Mouse (Mus musculus): ENCODE data around the gene Tent5a. TPM values are rescaled to one million over a fixed set of nuclear protein-coding genes. Genes with fewer than 3 reads are reported as not detected.

The Tent5a gene
- polyA plus RNA-seq, 1 experiment from 2014 or later: 11.6 TPM

DNA sequence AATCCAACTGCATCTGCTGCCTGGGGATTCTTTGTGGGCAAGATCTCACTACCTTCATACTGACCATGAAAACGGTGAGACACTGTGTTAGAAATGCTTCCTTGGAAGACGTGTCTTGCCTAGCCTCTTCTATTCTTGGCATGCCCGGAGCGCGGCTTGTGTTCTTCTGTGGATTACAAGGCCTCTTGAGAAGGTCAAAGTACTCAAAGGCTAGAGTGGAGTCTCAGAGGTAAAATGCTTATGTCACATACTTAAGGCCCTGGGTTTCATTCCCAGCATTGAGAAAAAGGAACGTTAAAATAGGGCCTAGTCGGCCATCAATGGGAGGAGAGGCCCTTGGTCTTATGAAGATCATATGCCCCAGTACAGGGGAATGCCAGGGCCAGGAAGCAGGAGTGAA is 8.9 kb upstream of the Tent5a start:
- Histone ChIP-seq H3K9me3 (replicated peaks) (no peaks in the 10 kb centered on the region), H3K36me3 (no peaks in the 10 kb centered on the region), H3K27me3 (no peaks in the 10 kb centered on the region), H3K9ac (no peak overlapping the region), H3K4me1 (replicated peaks) (no peaks in the 10 kb centered on the region), H3K27ac (no peak overlapping the region), H3K4me2 (no peak overlapping the region), H3K4me3 (no peak overlapping the region)
- no peak for ATAC-seq (replicated peaks; ENCODE audit: insufficient number of reproducible peaks, insufficient read depth, low FRiP score, low read depth)
- 70% methylated on average over 7 of the region's 7 CpGs for WGBS

DNA sequence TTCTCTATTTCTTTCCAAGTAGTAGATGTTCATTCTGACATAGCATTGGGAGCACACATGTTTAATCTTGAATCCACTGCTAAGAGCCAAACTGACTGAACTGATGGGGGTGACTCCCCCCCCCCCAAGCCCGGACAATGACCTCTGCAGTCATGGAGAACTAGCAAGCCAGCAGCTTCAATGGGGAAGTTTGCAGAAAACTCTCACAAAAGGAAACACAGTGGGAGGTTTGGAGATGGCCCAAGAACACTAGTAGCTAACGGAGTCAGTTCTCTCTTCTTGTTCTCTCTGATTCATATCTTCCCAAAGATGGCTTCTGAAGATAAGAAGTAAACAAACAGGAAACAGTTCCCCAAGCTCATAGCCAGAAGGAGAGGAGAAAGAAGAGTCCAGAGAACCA is 4.4 kb upstream of the Tent5a start:
- Histone ChIP-seq H3K36me3 (no peaks in the 10 kb centered on the region), H3K9me3 (replicated peaks) (no peaks in the 10 kb centered on the region), H3K4me1 (replicated peaks) (0 out of 2 replicates have a peak, but pooled peaks cover 3% of the 10 kb centered on the region), H3K9ac (no peak overlapping the region), H3K27me3 (no peaks in the 10 kb centered on the region), H3K4me3 (no peak overlapping the region), H3K27ac (no peak overlapping the region), H3K4me2 (no peak overlapping the region)
- ATAC-seq (replicated peaks; ENCODE audit: insufficient number of reproducible peaks, insufficient read depth, low FRiP score, low read depth): no peak
- WGBS: 58% methylated on average over 2 of the region's 2 CpGs

- 0 out of 2 replicates have a peak, but pooled peaks have one; percentile 11 for ATAC-seq (replicated peaks; ENCODE audit: insufficient number of reproducible peaks, insufficient read depth, low FRiP score, low read depth)
- H3K27ac ChIP-seq: peak overlapping the region; percentile 96
- peak overlapping the region; percentile 61 for H3K9ac ChIP-seq
- H3K4me2 ChIP-seq: peak overlapping the region; percentile 84
- H3K4me1 ChIP-seq (replicated peaks): peaks cover 11% of the 10 kb centered on the region; the same call in 1 of the 2 replicates
- no peaks in the 10 kb centered on the region for H3K36me3 ChIP-seq
- 1% methylated on average over 16 of the region's 16 CpGs for WGBS
- H3K4me3 ChIP-seq: peak overlapping the region; percentile 93
- no peaks in the 10 kb centered on the region for H3K9me3 ChIP-seq (replicated peaks)
- H3K27me3 ChIP-seq: no peaks in the 10 kb centered on the region; the same call in 1 of the 2 replicates
These were observed 1.1 kb upstream of the Tent5a start for GRCm38 (mm10) chr9:85328259-85328658.

- WGBS: 1% methylated on average over 88 of the region's 88 CpGs
- Histone ChIP-seq H3K4me2 (peak overlapping the region; percentile 84), H3K9ac (peak overlapping the region; percentile 86), H3K36me3 (no peaks in the 10 kb centered on the region), H3K27ac (peak overlapping the region; percentile 96), H3K9me3 (replicated peaks) (no peaks in the 10 kb centered on the region), H3K4me3 (peak overlapping the region; percentile 93), H3K4me1 (replicated peaks) (peaks cover 19% of the 10 kb centered on the region), H3K27me3 (no peaks in the 10 kb centered on the region; the same call in 1 of the 2 replicates)
- peak; percentile 43 for ATAC-seq (replicated peaks; ENCODE audit: insufficient number of reproducible peaks, insufficient read depth, low FRiP score, low read depth)
These were observed 581 bp downstream of the Tent5a start for GRCm38 (mm10) chr9:85326292-85327241.

DNA sequence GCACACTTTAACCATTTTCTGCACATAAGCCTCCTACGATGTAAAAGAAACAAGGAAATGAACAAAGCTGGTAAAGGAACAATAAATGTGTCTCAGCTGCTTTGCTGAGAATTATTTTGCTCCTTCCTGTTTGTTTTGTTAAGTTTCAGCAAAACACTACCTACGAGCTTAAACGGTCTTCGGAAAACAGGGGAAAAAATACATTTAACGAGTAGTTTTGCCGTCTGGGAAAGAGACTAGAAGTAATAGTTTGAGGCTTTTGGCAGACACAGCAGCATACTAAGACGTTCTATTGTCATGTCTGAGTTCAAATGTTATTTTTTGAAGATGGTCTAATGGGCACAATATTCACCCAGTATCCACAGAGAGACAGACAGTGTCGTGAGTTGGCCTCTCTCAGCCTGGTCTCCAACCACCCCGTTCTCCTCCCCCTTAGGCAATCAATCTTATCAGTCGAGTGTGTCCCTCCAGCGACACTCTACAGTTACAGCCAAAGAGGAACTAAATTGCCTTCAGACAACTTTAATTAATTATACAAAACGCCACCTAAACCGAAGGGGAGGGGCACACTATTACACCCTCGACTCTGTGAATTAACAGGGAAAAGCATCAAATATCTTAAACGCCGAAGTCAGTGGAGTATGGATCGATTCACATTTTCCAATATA is 1.8 kb downstream of the Tent5a start:
- Histone ChIP-seq H3K9me3 (replicated peaks) (no peaks in the 10 kb centered on the region), H3K27me3 (no peaks in the 10 kb centered on the region; the same call in 1 of the 2 replicates), H3K4me2 (peak overlapping the region; percentile 84), H3K4me3 (peak overlapping the region; percentile 93), H3K27ac (peak overlapping the region; percentile 96), H3K4me1 (replicated peaks) (peaks cover 19% of the 10 kb centered on the region), H3K36me3 (no peaks in the 10 kb centered on the region), H3K9ac (peak overlapping the region; percentile 86)
- ATAC-seq (replicated peaks; ENCODE audit: insufficient number of reproducible peaks, insufficient read depth, low FRiP score, low read depth): no peak
- WGBS: 26% methylated on average over 17 of the region's 17 CpGs

DNA sequence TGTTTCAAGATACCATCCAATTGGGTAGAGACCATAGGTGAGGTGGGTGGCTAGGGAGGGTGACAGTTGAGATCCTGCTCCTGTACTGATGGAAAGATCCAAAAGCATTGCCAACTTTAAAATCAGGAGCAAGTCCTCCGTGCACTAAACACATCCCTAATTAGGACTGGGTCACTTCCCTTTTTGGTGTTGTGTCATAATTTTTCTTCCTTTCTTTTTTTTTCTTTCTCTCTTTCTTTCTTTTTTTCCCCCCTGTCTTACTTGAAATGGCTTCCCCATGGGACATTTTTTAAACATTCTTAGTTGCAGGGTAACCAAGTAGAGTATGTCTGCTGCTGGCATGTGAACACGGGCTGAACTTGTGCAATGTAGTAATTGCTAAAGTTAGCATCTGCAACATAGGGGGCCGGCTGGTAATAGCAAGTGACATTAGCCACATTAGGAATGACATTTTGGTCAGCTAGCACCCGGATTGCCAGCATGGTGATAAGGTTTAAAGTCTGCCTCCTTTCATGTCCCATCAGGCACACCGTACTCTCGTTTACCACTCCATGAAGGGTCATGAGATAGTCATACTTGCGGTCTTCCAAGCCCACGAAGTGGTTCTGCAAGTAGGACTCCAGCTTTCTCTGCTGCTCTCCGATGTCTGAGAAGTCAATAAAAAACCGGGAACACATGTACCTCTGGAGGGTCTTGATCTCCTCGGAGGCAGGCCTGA is 2.8 kb downstream of the Tent5a start:
- Histone ChIP-seq H3K9me3 (replicated peaks) (no peaks in the 10 kb centered on the region), H3K4me3 (peak overlapping the region; percentile 93), H3K4me2 (peak overlapping the region; percentile 84), H3K27ac (peak overlapping the region; percentile 96), H3K9ac (peak overlapping the region; percentile 86; the same call in 1 of the 2 replicates), H3K36me3 (no peaks in the 10 kb centered on the region), H3K27me3 (no peaks in the 10 kb centered on the region; the same call in 1 of the 2 replicates), H3K4me1 (replicated peaks) (peaks cover 19% of the 10 kb centered on the region)
- WGBS: 34% methylated on average over 11 of the region's 11 CpGs
- ATAC-seq (replicated peaks; ENCODE audit: insufficient number of reproducible peaks, insufficient read depth, low FRiP score, low read depth): no peak

DNA sequence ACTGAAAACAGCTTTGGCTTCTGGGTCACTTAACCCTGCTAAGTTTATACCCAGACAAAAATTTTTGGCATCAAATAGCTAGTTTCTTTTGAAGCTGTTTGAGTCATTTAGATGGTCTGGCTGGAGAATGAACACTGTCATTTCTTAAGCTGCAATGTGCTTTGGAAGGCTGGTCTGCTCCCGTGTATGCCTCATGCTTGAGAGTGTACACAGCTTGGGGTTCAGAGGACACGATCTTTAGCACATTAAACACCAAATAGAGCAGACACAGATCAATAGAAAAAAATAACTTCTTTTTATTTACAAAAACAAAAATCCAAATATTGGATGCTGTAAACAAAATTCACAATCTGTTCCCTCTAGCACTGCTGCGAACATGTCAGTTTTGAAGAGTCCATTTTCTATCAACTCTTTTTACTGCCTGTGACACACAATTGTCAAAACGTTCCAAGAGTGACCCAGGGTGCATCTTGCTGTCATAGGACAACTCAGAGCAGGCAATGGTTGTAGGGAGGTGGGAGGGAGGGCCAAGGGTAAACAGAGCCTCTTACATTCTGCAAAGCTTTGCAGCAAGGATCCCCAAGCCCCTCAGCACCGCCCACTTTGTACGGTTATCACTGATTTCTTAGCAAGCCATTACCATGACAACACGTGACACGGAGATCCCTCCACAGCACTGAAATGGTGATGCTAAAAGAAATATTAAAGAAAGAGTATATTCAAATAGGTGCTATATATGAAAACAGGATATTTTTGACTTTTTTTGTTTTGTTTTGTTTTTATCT is 6.8 kb downstream of the Tent5a start:
- Histone ChIP-seq H3K4me2 (no peak overlapping the region), H3K9me3 (replicated peaks) (no peaks in the 10 kb centered on the region), H3K9ac (no peak overlapping the region), H3K4me1 (replicated peaks) (peaks cover 16% of the 10 kb centered on the region), H3K27ac (no peak overlapping the region), H3K27me3 (no peaks in the 10 kb centered on the region), H3K4me3 (no peak overlapping the region), H3K36me3 (no peaks in the 10 kb centered on the region)
- no peak for ATAC-seq (replicated peaks; ENCODE audit: insufficient number of reproducible peaks, insufficient read depth, low FRiP score, low read depth)
- 70% methylated on average over 8 of the region's 8 CpGs for WGBS

DNA sequence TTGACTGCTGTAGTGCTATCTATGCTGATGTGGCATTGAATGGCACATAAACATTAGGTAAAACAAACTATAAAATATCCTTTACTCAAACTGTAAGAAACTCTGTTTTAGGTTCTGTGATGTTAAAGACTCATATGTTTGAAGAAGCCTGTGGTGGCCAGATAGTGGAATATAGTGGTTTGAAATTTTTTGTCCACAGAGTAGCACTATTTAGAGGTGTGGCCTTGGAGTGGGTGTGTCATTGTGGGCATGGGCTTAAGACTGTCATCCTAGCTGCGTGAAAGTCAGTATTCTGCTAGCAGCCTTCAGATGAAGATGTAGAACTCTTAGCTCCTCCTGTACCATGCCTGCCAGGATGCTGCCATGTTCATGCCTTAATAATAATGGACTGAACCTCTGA is 11.0 kb downstream of the Tent5a start:
- no peak overlapping the region for H3K27ac ChIP-seq
- no peaks in the 10 kb centered on the region for H3K4me1 ChIP-seq (replicated peaks)
- H3K4me3 ChIP-seq: no peak overlapping the region
- no peaks in the 10 kb centered on the region for H3K9me3 ChIP-seq (replicated peaks)
- H3K4me2 ChIP-seq: no peak overlapping the region
- no peaks in the 10 kb centered on the region for H3K36me3 ChIP-seq
- no peak for ATAC-seq (replicated peaks; ENCODE audit: insufficient number of reproducible peaks, insufficient read depth, low FRiP score, low read depth)
- no peak overlapping the region for H3K9ac ChIP-seq
- WGBS: 46% methylated on average over 1 of the region's 1 CpGs
- H3K27me3 ChIP-seq: no peaks in the 10 kb centered on the region

DNA sequence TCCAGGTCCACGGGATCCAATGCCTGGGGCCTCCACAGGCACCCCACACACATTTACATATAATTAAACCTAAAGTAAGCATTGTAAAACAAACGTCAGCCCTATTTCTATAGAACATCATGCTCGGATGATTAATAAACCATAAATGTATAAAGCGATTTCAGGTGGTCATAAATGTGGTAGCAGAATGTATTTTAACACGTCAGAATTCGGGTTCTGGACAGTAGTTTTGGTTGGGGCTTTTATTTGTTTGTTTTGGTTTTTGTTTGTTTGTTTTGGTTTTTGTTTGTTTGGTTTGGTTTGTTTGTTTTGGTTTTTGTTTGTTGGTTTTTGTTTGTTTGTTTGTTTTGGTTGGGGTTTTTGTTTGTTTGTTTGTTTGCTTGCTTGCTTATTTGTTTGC is 14.7 kb downstream of the Tent5a start, which contains the start of gene Gm11114:
TSS of gene Gm11114 (plus strand) at position 301 of the 400 bp plus-strand sequence.
- Histone ChIP-seq H3K36me3 (no peaks in the 10 kb centered on the region), H3K9ac (no peak within 1 kb of the TSS), H3K4me2 (no peak within 1 kb of the TSS), H3K4me3 (no peak within 1 kb of the TSS), H3K27ac (no peak within 1 kb of the TSS), H3K9me3 (replicated peaks) (no peaks in the 10 kb centered on the region), H3K4me1 (replicated peaks) (no peaks in the 10 kb centered on the region), H3K27me3 (no peaks in the 10 kb centered on the region)
- 85% methylated on average over 6 of the region's 6 CpGs for WGBS
- no peak for ATAC-seq (replicated peaks; ENCODE audit: insufficient number of reproducible peaks, insufficient read depth, low FRiP score, low read depth)

DNA sequence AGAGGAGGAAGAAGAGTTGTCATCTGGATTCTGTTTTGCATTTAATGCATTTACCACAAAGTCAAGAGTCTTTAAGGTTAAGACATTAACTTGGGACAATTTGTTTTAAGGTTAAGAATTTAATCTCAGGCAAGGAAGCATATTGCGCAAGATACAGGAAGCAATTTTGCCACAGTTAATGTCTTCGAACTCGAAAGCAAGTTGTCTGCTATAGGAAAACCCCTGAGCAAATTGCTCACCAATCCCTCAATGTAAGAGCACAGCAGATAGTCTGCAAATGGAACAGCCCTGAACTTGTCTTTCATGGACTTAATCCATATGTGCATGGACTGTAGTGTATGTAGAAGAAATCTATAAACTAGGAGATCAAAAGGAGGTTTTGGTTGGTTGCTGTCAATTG is 23.8 kb downstream of the Tent5a start:
- Histone ChIP-seq H3K4me2 (no peak overlapping the region), H3K9me3 (replicated peaks) (no peaks in the 10 kb centered on the region), H3K27me3 (no peaks in the 10 kb centered on the region), H3K27ac (no peak overlapping the region), H3K36me3 (no peaks in the 10 kb centered on the region), H3K4me3 (no peak overlapping the region), H3K9ac (no peak overlapping the region), H3K4me1 (replicated peaks) (no peaks in the 10 kb centered on the region)
- WGBS: 82% methylated on average over 3 of the region's 3 CpGs
- ATAC-seq (replicated peaks; ENCODE audit: insufficient number of reproducible peaks, insufficient read depth, low FRiP score, low read depth): no peak
